In genomic region chr14:62557111-62557510, GRCm38 (mm10) we compare ENCODE assay signal across 17 mouse cellular contexts. TPM values are rescaled to one million over a fixed set of nuclear protein-coding genes. Genes with fewer than 3 reads are reported as not detected.
DNase-seq lines count a peak whose midpoint lies in the region; ATAC-seq and TF ChIP-seq lines count a peak whose summit lies in the region.
"Had no signal": no experiment of that assay in that cellular context is flagged by ENCODE, and none has a peak within 500 bp of the region (broad histone marks: within the 10 kb centered on the region; RNA-seq: fewer than 3 reads in every experiment).

No protein-coding gene starts in this region.

- peak overlapping the region; percentile 95; the same call in 1 of the 2 replicates for H3K4me2 ChIP-seq in embryonic facial prominence, embryonic 14.5 days (ENCODE audit: low read depth, low read length)
- H3K4me2 ChIP-seq in forebrain, embryonic 13.5 days = peak overlapping the region; percentile 86
- H3K4me2 ChIP-seq in midbrain, embryonic 12.5 days (replicated peaks) = peak overlapping the region; percentile 83; the same call in 1 of the 2 replicates

- no peak overlapping the region for H3K27ac ChIP-seq in embryonic facial prominence, embryonic 14.5 days (replicated peaks; ENCODE audit: low read depth, low read length)
- H3K27ac ChIP-seq in embryonic facial prominence, embryonic 10.5 days (replicated peaks) = no peak overlapping the region
- no peak overlapping the region for H3K27ac ChIP-seq in layer of hippocampus, adult 2 months
- no peak overlapping the region for H3K27ac ChIP-seq in forebrain, embryonic 13.5 days
- no peak overlapping the region for H3K27ac ChIP-seq in midbrain, embryonic 12.5 days (replicated peaks)
- H3K27ac ChIP-seq: embryonic facial prominence, embryonic 12.5 days; macrophage had no signal

- no peaks in the 10 kb centered on the region for H3K9me3 ChIP-seq in embryonic facial prominence, embryonic 14.5 days (ENCODE audit: control insufficient read depth, low read length)
- no peaks in the 10 kb centered on the region for H3K9me3 ChIP-seq in embryonic facial prominence, embryonic 10.5 days
- H3K9me3 ChIP-seq in forebrain, embryonic 13.5 days (replicated peaks) = no peaks in the 10 kb centered on the region
- no peaks in the 10 kb centered on the region for H3K9me3 ChIP-seq in midbrain, embryonic 12.5 days
- H3K9me3 ChIP-seq: embryonic facial prominence, embryonic 12.5 days had no signal

- H3K4me3 ChIP-seq in embryonic facial prominence, embryonic 14.5 days (ENCODE audit: low read depth, low read length) = no peak overlapping the region
- H3K4me3 ChIP-seq in embryonic facial prominence, embryonic 10.5 days = no peak overlapping the region
- H3K4me3 ChIP-seq in layer of hippocampus, adult 2 months = peak overlapping the region; percentile 85; the same call in 1 of the 2 replicates
- peak overlapping the region; percentile 72; the same call in 1 of the 2 replicates for H3K4me3 ChIP-seq in forebrain, embryonic 13.5 days
- no peak overlapping the region for H3K4me3 ChIP-seq in midbrain, embryonic 12.5 days
- H3K4me3 ChIP-seq: embryonic facial prominence, embryonic 12.5 days had no signal

- peaks cover 19% of the 10 kb centered on the region for H3K27me3 ChIP-seq in embryonic facial prominence, embryonic 14.5 days (replicated peaks; ENCODE audit: control insufficient read depth, insufficient read depth, low read length)
- H3K27me3 ChIP-seq in embryonic facial prominence, embryonic 10.5 days (replicated peaks; ENCODE audit: low read depth, poor library complexity, severe bottlenecking) = peaks cover 56% of the 10 kb centered on the region
- peaks cover 4% of the 10 kb centered on the region; the same call in 1 of the 2 replicates for H3K27me3 ChIP-seq in forebrain, embryonic 13.5 days
- H3K27me3 ChIP-seq in midbrain, embryonic 12.5 days = peaks cover 42% of the 10 kb centered on the region

- no peaks in the 10 kb centered on the region for H3K36me3 ChIP-seq in embryonic facial prominence, embryonic 14.5 days (ENCODE audit: control insufficient read depth, insufficient read depth, low read length)
- H3K36me3 ChIP-seq in embryonic facial prominence, embryonic 10.5 days (replicated peaks) = no peaks in the 10 kb centered on the region
- no peaks in the 10 kb centered on the region for H3K36me3 ChIP-seq in forebrain, embryonic 13.5 days (ENCODE audit: poor library complexity, severe bottlenecking)
- H3K36me3 ChIP-seq in midbrain, embryonic 12.5 days = no peaks in the 10 kb centered on the region
- H3K36me3 ChIP-seq: embryonic facial prominence, embryonic 12.5 days had no signal

- H3K9ac ChIP-seq in embryonic facial prominence, embryonic 14.5 days (ENCODE audit: low read depth, low read length) = no peak overlapping the region
- H3K9ac ChIP-seq in forebrain, embryonic 13.5 days = no peak overlapping the region
- H3K9ac ChIP-seq in midbrain, embryonic 12.5 days (replicated peaks) = no peak overlapping the region
- H3K9ac ChIP-seq: embryonic facial prominence, embryonic 12.5 days had no signal

- 70% methylated on average over 3 of the region's 3 CpGs for WGBS in embryonic facial prominence, embryonic 14.5 days
- WGBS in embryonic facial prominence, embryonic 10.5 days = 75% methylated on average over 3 of the region's 3 CpGs
- WGBS in forebrain, embryonic 13.5 days = 83% methylated on average over 3 of the region's 3 CpGs
- WGBS in midbrain, embryonic 12.5 days = 76% methylated on average over 3 of the region's 3 CpGs

- no peak for ATAC-seq in embryonic facial prominence, embryonic 14.5 days (ENCODE audit: low read depth)
- no peak for ATAC-seq in forebrain, embryonic 13.5 days
- no peak for ATAC-seq in midbrain, embryonic 12.5 days (ENCODE audit: low FRiP score, low read depth)
- no peak for ATAC-seq in megakaryocyte progenitor cell, adult 5-6 weeks (replicated peaks; ENCODE audit: poor library complexity)

- H3K4me1 ChIP-seq in embryonic facial prominence, embryonic 14.5 days (ENCODE audit: control insufficient read depth, insufficient read depth, low read length) = no peaks in the 10 kb centered on the region
- peaks cover 23% of the 10 kb centered on the region for H3K4me1 ChIP-seq in embryonic facial prominence, embryonic 10.5 days
- H3K4me1 ChIP-seq in forebrain, embryonic 13.5 days = peaks cover 54% of the 10 kb centered on the region
- H3K4me1 ChIP-seq in midbrain, embryonic 12.5 days = peaks cover 22% of the 10 kb centered on the region

- no peak for TF ChIP-seq CTCF in layer of hippocampus, adult 2 months (conservative IDR thresholded peaks at IDR 0.05)

- no peak for DNase-seq in embryonic facial prominence, embryonic 14.5 days (ENCODE audit: low spot score)
- no peak for DNase-seq in embryonic facial prominence, embryonic 10.5 days (ENCODE audit: low spot score)
- no peak for DNase-seq in layer of hippocampus, adult 2 months (ENCODE audit: low spot score in 2 of 2)
- DNase-seq in layer of hippocampus, adult 8-10 months (ENCODE audit: low spot score in 2 of 2) = no peak
- DNase-seq in spleen, postnatal 36 days (ENCODE audit: low spot score in 2 of 2) = no peak
- DNase-seq: adrenal gland, adult 2 months; kidney, adult 2 months; thymus, adult 2 months had no signal

RNA-seq across cellular contexts. Expression of gene Fam124a, which starts 1.6 kb away (rescaled TPM):
- 3.2 and 3.8 TPM in 2 replicates for polyA plus RNA-seq in embryonic facial prominence, embryonic 14.5 days (2014; fragmentation: Nextera tagmentation; extraction: Ambion mirVana)
- polyA plus RNA-seq in embryonic facial prominence, embryonic 10.5 days (2016; fragmentation: Nextera tagmentation; extraction: Ambion mirVana) = 1.6 and 2.8 TPM in 2 replicates
- 10 to 100 TPM; 11.5 to 13.1 TPM for total RNA-seq in layer of hippocampus, adult 2 months (2021)
- total RNA-seq in layer of hippocampus, adult 8-10 months (2022) = 10 to 100 TPM; 12.8 to 15.6 (median 13.7) TPM
- 22.7 and 23.9 TPM in 2 replicates for polyA plus RNA-seq in forebrain, embryonic 13.5 days (2015; fragmentation: Nextera tagmentation; extraction: Ambion mirVana)
- 7.8 and 8.3 TPM in 2 replicates for polyA plus RNA-seq in midbrain, embryonic 12.5 days (2016; fragmentation: Nextera tagmentation; extraction: Ambion mirVana)
- not detected in 2 replicates for total RNA-seq in megakaryocyte progenitor cell, adult 5-6 weeks (2015)
- total RNA-seq in megakaryocyte progenitor cell, adult 5-6 weeks (2017) = not detected in 2 replicates
- total RNA-seq: granulocyte monocyte progenitor cell, adult 5-6 weeks had no signal

RNA-seq across cellular contexts. Expression of gene Gm4131, which starts 9.6 kb away (rescaled TPM):
- polyA plus RNA-seq in embryonic facial prominence, embryonic 14.5 days (2014; fragmentation: Nextera tagmentation; extraction: Ambion mirVana) = 0.28 TPM in 1 of 2 replicates, not detected in the other
- polyA plus RNA-seq in embryonic facial prominence, embryonic 10.5 days (2016; fragmentation: Nextera tagmentation; extraction: Ambion mirVana) = not detected in 2 replicates
- total RNA-seq in layer of hippocampus, adult 2 months (2021) = not detected
- not detected for total RNA-seq in layer of hippocampus, adult 8-10 months (2022)
- 0.14 TPM in 1 of 2 replicates, not detected in the other for polyA plus RNA-seq in forebrain, embryonic 13.5 days (2015; fragmentation: Nextera tagmentation; extraction: Ambion mirVana)
- not detected in 2 replicates for polyA plus RNA-seq in midbrain, embryonic 12.5 days (2016; fragmentation: Nextera tagmentation; extraction: Ambion mirVana)
- total RNA-seq in megakaryocyte progenitor cell, adult 5-6 weeks (2015) = not detected in 2 replicates
- not detected in 2 replicates for total RNA-seq in megakaryocyte progenitor cell, adult 5-6 weeks (2017)
- total RNA-seq: adrenal gland, adult 2 months; granulocyte monocyte progenitor cell, adult 5-6 weeks; heart, postnatal 36 days; layer of hippocampus, postnatal 25 days had no signal
- polyA plus RNA-seq: adrenal gland, adult 2 months; embryonic facial prominence, embryonic 12.5 days; limb, embryonic 11.5 days; macrophage; thymus, adult 2 months had no signal

Comparison
In these comparisons a context has a peak if more than half of its experiments do, and no peak if none do; other contexts are left out.
1. H3K4me3 ChIP-seq: peak in layer of hippocampus, adult 2 months (single experiment) and forebrain, embryonic 13.5 days (single experiment); none in embryonic facial prominence, embryonic 14.5 days (single experiment), embryonic facial prominence, embryonic 10.5 days (single experiment) and midbrain, embryonic 12.5 days (single experiment).
2. Peak in every context shown above with its lines, with median percentiles within 50 percentile points of each other: H3K4me2 ChIP-seq.